Mouse (Mus musculus): ENCODE results near the gene Tprn. TPM values are rescaled to one million over a fixed set of nuclear protein-coding genes. Genes with fewer than 3 reads are reported as not detected.

Tprn gene
- polyA plus RNA-seq, 2 experiments: 4.9 to 6.1 TPM

DNA sequence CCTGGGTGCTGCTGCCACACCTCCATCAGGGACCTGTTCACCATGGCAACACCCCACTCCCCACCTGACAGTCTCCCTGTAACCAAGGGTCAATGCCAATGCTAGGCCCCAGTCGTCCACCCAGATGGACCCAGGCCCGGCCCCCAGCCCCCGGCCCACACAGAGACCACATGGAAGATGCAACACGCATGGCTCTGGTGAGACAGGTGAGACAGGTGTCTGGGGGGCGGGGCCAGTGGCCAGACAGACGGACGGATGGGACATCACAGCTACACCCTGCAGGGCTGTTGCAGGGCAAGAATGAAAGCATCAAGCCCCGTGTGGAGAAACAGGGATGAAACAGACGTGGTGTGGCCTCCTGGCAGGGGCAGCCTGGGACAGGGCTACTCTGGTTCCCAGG lies 31.3 kb downstream of the Tprn start:
- Histone ChIP-seq H3K27ac (replicated peaks; ENCODE audit: low read depth, low read length) (no peak overlapping the region), H3K36me3 (ENCODE audit: control insufficient read depth, insufficient read depth, low read length) (no peaks in the 10 kb centered on the region), H3K4me2 (replicated peaks; ENCODE audit: low read depth, low read length, severe bottlenecking) (no peak overlapping the region), H3K4me1 (ENCODE audit: control insufficient read depth, insufficient read depth, low read length) (peaks cover 3% of the 10 kb centered on the region; the same call in 1 of the 2 replicates), H3K27me3 (ENCODE audit: control insufficient read depth, insufficient read depth, low read length) (peaks cover 47% of the 10 kb centered on the region), H3K9ac (ENCODE audit: low read depth, low read length, severe bottlenecking) (no peak overlapping the region), H3K4me3 (replicated peaks; ENCODE audit: low read length) (no peak overlapping the region), H3K9me3 (ENCODE audit: control insufficient read depth, low read length) (no peaks in the 10 kb centered on the region)
- DNase-seq (ENCODE audit: low spot score) (no peak), ATAC-seq (ENCODE audit: low FRiP score, low read depth) (no peak)
- no peak for TF ChIP-seq POLR2A (IDR thresholded peaks at IDR 0.05; ENCODE audit: borderline replicate concordance, extremely low read depth, insufficient read depth, insufficient read length)
- 72% methylated on average over 9 of the region's 9 CpGs for WGBS

DNA sequence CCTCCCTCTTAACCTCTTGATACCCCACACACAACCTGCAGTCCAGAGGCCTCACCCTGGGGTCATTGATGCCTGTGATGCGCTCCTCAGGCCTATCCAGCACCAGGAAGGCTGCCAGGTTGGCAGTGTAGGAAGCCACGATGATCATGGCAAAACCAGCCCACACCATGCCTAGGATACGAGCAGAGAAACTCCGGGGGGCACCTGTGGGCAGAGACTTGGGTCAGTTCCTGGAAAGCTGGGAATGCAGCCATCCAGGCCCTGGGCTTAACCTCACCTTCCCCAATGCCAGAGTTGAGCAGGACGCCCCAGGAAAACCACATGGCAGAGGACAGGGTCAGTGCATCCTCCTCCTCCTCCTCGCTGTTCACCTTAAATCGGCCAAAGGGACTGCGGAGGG lies 34.7 kb downstream of the Tprn start:
- peaks cover 3% of the 10 kb centered on the region; the same call in 1 of the 2 replicates for H3K4me1 ChIP-seq (ENCODE audit: control insufficient read depth, insufficient read depth, low read length)
- H3K4me3 ChIP-seq (replicated peaks; ENCODE audit: low read length): no peak overlapping the region
- H3K27ac ChIP-seq (replicated peaks; ENCODE audit: low read depth, low read length): no peak overlapping the region
- ATAC-seq (ENCODE audit: low FRiP score, low read depth) (no peak), DNase-seq (ENCODE audit: low spot score) (no peak)
- no peaks in the 10 kb centered on the region for H3K36me3 ChIP-seq (ENCODE audit: control insufficient read depth, insufficient read depth, low read length)
- no peaks in the 10 kb centered on the region for H3K9me3 ChIP-seq (ENCODE audit: control insufficient read depth, low read length)
- H3K4me2 ChIP-seq (replicated peaks; ENCODE audit: low read depth, low read length, severe bottlenecking): no peak overlapping the region
- H3K9ac ChIP-seq (ENCODE audit: low read depth, low read length, severe bottlenecking): no peak overlapping the region
- TF ChIP-seq POLR2A (IDR thresholded peaks at IDR 0.05; ENCODE audit: borderline replicate concordance, extremely low read depth, insufficient read depth, insufficient read length): no peak
- peaks cover 13% of the 10 kb centered on the region for H3K27me3 ChIP-seq (ENCODE audit: control insufficient read depth, insufficient read depth, low read length)
- 73% methylated on average over 7 of the region's 8 CpGs for WGBS

DNA sequence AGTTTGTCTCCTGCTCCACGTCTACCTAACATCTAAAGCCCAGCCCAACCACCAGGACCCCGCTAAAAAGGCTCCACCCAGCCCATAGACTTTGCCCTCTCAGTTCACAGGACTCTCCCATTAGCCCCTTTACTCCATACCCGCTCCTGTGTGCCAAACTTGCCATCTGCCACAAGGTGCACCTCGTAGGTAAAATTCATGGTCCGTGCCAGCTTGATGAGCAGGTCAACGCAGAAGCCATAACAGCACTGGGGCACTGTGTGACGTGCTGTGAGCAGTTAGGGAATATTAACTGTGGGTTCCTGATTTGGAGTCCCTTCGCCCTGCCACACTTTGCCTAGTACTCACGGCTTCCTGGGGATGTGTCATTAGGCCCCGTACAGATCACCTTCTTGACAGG lies 35.6 kb downstream of the Tprn start:
- no peaks in the 10 kb centered on the region for H3K4me1 ChIP-seq (ENCODE audit: control insufficient read depth, insufficient read depth, low read length)
- DNase-seq (ENCODE audit: low spot score) (no peak), ATAC-seq (ENCODE audit: low FRiP score, low read depth) (no peak)
- H3K36me3 ChIP-seq (ENCODE audit: control insufficient read depth, insufficient read depth, low read length): no peaks in the 10 kb centered on the region
- no peak overlapping the region for H3K27ac ChIP-seq (replicated peaks; ENCODE audit: low read depth, low read length)
- no peak overlapping the region for H3K4me3 ChIP-seq (replicated peaks; ENCODE audit: low read length)
- 74% methylated on average over 10 of the region's 10 CpGs for WGBS
- H3K4me2 ChIP-seq (replicated peaks; ENCODE audit: low read depth, low read length, severe bottlenecking): no peak overlapping the region
- no peaks in the 10 kb centered on the region for H3K9me3 ChIP-seq (ENCODE audit: control insufficient read depth, low read length)
- no peak for TF ChIP-seq POLR2A (IDR thresholded peaks at IDR 0.05; ENCODE audit: borderline replicate concordance, extremely low read depth, insufficient read depth, insufficient read length)
- peaks cover 4% of the 10 kb centered on the region for H3K27me3 ChIP-seq (ENCODE audit: control insufficient read depth, insufficient read depth, low read length)
- H3K9ac ChIP-seq (ENCODE audit: low read depth, low read length, severe bottlenecking): no peak overlapping the region

DNA sequence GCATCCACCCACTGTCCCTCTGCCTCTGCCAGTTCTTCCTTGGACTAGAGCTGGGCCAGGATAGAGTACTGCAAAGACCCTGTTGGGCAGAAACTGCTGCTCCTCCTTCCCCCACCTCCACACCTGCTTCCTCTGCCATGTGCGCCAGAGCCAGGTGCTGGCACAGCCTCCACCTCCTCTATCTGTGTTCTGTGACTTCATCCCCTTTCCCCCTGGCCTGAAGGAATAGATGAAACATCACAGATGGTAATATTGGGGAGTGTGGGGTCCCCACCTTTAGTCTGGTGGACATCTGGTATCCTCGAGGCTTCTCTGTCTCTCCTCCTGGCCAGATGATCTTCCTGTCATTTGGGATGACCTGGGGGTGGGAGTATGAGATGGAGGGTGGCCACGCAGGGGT lies 41.0 kb downstream of the Tprn start:
- no peaks in the 10 kb centered on the region for H3K4me1 ChIP-seq (ENCODE audit: control insufficient read depth, insufficient read depth, low read length)
- no peak overlapping the region for H3K4me2 ChIP-seq (replicated peaks; ENCODE audit: low read depth, low read length, severe bottlenecking)
- H3K27ac ChIP-seq (replicated peaks; ENCODE audit: low read depth, low read length): no peak overlapping the region
- DNase-seq (ENCODE audit: low spot score): no peak
- H3K9me3 ChIP-seq (ENCODE audit: control insufficient read depth, low read length): no peaks in the 10 kb centered on the region
- H3K4me3 ChIP-seq (replicated peaks; ENCODE audit: low read length): no peak overlapping the region
- no peaks in the 10 kb centered on the region for H3K36me3 ChIP-seq (ENCODE audit: control insufficient read depth, insufficient read depth, low read length)
- no peak for ATAC-seq (ENCODE audit: low FRiP score, low read depth)
- peaks cover 10% of the 10 kb centered on the region; the same call in 1 of the 2 replicates for H3K27me3 ChIP-seq (ENCODE audit: control insufficient read depth, insufficient read depth, low read length)
- WGBS: 65% methylated on average over 3 of the region's 3 CpGs
- no peak overlapping the region for H3K9ac ChIP-seq (ENCODE audit: low read depth, low read length, severe bottlenecking)
- TF ChIP-seq POLR2A (IDR thresholded peaks at IDR 0.05; ENCODE audit: borderline replicate concordance, extremely low read depth, insufficient read depth, insufficient read length): no peak

DNA sequence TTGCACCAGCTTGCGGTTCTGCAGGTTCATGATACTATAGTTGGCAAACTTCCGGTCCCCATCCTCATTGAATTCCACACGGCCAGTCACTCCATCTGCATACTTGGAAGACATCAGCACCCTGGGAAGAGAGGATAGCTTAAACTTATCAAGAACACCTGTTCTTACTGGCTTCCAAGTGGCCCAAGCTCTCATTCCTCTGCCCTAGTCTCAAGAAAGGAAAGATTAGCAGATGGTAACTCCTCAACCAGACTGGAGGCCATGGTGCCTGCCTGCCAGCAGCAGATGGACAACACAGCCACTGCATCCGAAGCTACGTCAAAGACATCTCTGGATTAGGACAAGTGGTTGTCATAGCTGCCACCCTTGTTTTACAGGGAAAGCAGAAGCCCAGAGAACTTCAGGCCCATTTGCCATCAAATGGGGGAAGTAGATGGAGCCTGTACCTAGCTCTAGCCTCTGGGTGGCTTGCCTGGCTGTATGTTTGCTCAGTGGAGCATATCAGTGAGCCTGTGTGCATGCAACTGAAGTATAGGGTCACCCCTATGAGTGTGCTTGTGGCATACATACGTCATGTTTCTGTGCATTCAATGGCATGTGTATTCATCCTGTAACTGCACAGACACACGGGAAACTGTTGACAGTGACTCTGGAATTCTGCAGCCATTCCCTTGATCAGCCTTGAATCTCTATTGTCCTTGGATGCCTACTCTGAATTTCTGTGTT lies 41.7 kb downstream of the Tprn start:
- peak overlapping the region; percentile 74 for H3K4me2 ChIP-seq (replicated peaks; ENCODE audit: low read depth, low read length, severe bottlenecking)
- no peaks in the 10 kb centered on the region for H3K4me1 ChIP-seq (ENCODE audit: control insufficient read depth, insufficient read depth, low read length)
- peaks cover 15% of the 10 kb centered on the region; the same call in 1 of the 2 replicates for H3K27me3 ChIP-seq (ENCODE audit: control insufficient read depth, insufficient read depth, low read length)
- 71% methylated on average over 7 of the region's 7 CpGs for WGBS
- ATAC-seq (ENCODE audit: low FRiP score, low read depth) (no peak), DNase-seq (ENCODE audit: low spot score) (no peak)
- no peaks in the 10 kb centered on the region for H3K9me3 ChIP-seq (ENCODE audit: control insufficient read depth, low read length)
- H3K27ac ChIP-seq (replicated peaks; ENCODE audit: low read depth, low read length): no peak overlapping the region
- H3K9ac ChIP-seq (ENCODE audit: low read depth, low read length, severe bottlenecking): no peak overlapping the region
- no peaks in the 10 kb centered on the region for H3K36me3 ChIP-seq (ENCODE audit: control insufficient read depth, insufficient read depth, low read length)
- no peak for TF ChIP-seq POLR2A (IDR thresholded peaks at IDR 0.05; ENCODE audit: borderline replicate concordance, extremely low read depth, insufficient read depth, insufficient read length)
- no peak overlapping the region for H3K4me3 ChIP-seq (replicated peaks; ENCODE audit: low read length)
